Mouse (Mus musculus) heart, postnatal 4 days (tissue): Measurements from ENCODE around the gene Syt8. TPM values are rescaled to one million over a fixed set of nuclear protein-coding genes. Genes with fewer than 3 reads are reported as not detected.

Experiments used
- DNase-seq: peaks from one replicate; pipeline ENCODE4 v3.0.0; 2021
- total RNA-seq, 2 experiments: library from RNA; stranded (reverse); gene quantifications; 2 replicates each; pipeline ENCODE4 v1.2.3; 2021

Gene Syt8
- total RNA-seq, 2 experiments from 2014 or later, result not detected

GRCm38 (mm10) chr7:142446264-142446663 lies 11.6 kb downstream of the Syt8 start:
- DNase-seq, result no peak

- DNase-seq, result no peak
Measured at GRCm38 (mm10) chr7:142449038-142449617, 14.5 kb downstream of the Syt8 start.

GRCm38 (mm10) chr7:142454706-142455105 lies 20.1 kb downstream of the Syt8 start:
- DNase-seq, result no peak

GRCm38 (mm10) chr7:142455251-142455650 lies 20.6 kb downstream of the Syt8 start:
- DNase-seq, result no peak

GRCm38 (mm10) chr7:142456806-142457205 lies 22.2 kb downstream of the Syt8 start:
- DNase-seq, result peak; percentile 36

- peak; percentile 68 for DNase-seq
Measured at GRCm38 (mm10) chr7:142457227-142457811, 22.7 kb downstream of the Syt8 start.

- peak; percentile 54 for DNase-seq
Measured at GRCm38 (mm10) chr7:142458026-142458425, 23.4 kb downstream of the Syt8 start.

- DNase-seq, result peak; percentile 14
Measured at GRCm38 (mm10) chr7:142458676-142459298, 24.1 kb downstream of the Syt8 start.

GRCm38 (mm10) chr7:142459299-142459691 lies 24.6 kb downstream of the Syt8 start:
- DNase-seq, result peak; percentile 55

- no peak for DNase-seq
Measured at GRCm38 (mm10) chr7:142460636-142461077, 26.0 kb downstream of the Syt8 start, which contains the start of gene Lsp1. Lsp1 (plus strand) TSS chr7:142460809.

- DNase-seq, result peak; percentile 5
Measured at GRCm38 (mm10) chr7:142461446-142461845, 26.8 kb downstream of the Syt8 start.

GRCm38 (mm10) chr7:142462190-142462589 lies 27.5 kb downstream of the Syt8 start:
- peak; percentile 55 for DNase-seq

GRCm38 (mm10) chr7:142462594-142463078 lies 28.0 kb downstream of the Syt8 start:
- peak; percentile 7 for DNase-seq

GRCm38 (mm10) chr7:142470171-142470691 lies 35.6 kb downstream of the Syt8 start:
- peak; percentile 32 for DNase-seq

- DNase-seq, result peak; percentile 85
Measured at GRCm38 (mm10) chr7:142470808-142471413, 36.3 kb downstream of the Syt8 start.

- no peak for DNase-seq
Measured at GRCm38 (mm10) chr7:142471414-142471861, 36.8 kb downstream of the Syt8 start.

GRCm38 (mm10) chr7:142471884-142472570 lies 37.4 kb downstream of the Syt8 start:
- peak; percentile 72 for DNase-seq

- peak; percentile 4 for DNase-seq
Measured at GRCm38 (mm10) chr7:142472936-142473335, 38.3 kb downstream of the Syt8 start.

- peak; percentile 4 for DNase-seq
Measured at GRCm38 (mm10) chr7:142473476-142473875, 38.8 kb downstream of the Syt8 start.

- DNase-seq, result peak; percentile 67
Measured at GRCm38 (mm10) chr7:142474799-142475198, 40.1 kb downstream of the Syt8 start.

GRCm38 (mm10) chr7:142475641-142476040 lies 41.0 kb downstream of the Syt8 start:
- DNase-seq, result peak; percentile 33

GRCm38 (mm10) chr7:142476271-142476670 lies 41.6 kb downstream of the Syt8 start:
- no peak for DNase-seq
